Mouse (Mus musculus) lung, embryonic 14.5 days (tissue): ENCODE results near the gene Gm9999. TPM values are rescaled to one million over a fixed set of nuclear protein-coding genes. Genes with fewer than 3 reads are reported as not detected.

Experiments
- ATAC-seq: fragments of 200-750 bp; cut with Nextera tagmentation; 2 replicates; pipeline ENCODE4 v1.8.0; 2017; ENCODE audit warnings: mild to moderate bottlenecking, moderate TSS enrichment, moderate library complexity; ENCODE audit not compliant: insufficient read depth
- DNase-seq: peaks from one replicate; pipeline ENCODE4 v3.0.0-alpha.2; 2015
- H3K27ac ChIP-seq: fragments of 300-500 bp; sonication (generic); 2 replicates; pipeline ENCODE4 v1.5.1; 2014; ENCODE audit warnings: low read depth, mild to moderate bottlenecking, moderate library complexity
- H3K27me3 ChIP-seq: fragments of 300-500 bp; sonication (generic); 2 replicates; pipeline ENCODE4 v1.6.1; 2014; ENCODE audit warnings: low read length, control low read depth; ENCODE audit not compliant: insufficient read depth
- H3K36me3 ChIP-seq: fragments of 300-500 bp; sonication (generic); 2 replicates; pipeline ENCODE4 v1.6.1; 2014; ENCODE audit warnings: control low read depth; ENCODE audit not compliant: insufficient read depth
- H3K4me1 ChIP-seq: fragments of 300-500 bp; sonication (generic); 2 replicates; pipeline ENCODE4 v1.6.1; 2014; ENCODE audit warnings: antibody characterized with exemption, control low read depth; ENCODE audit not compliant: insufficient read depth
- H3K4me2 ChIP-seq: fragments of 300-500 bp; sonication (generic); 2 replicates; pipeline ENCODE4 v1.6.1; 2014; ENCODE audit warnings: mild to moderate bottlenecking
- H3K4me3 ChIP-seq: fragments of 300-500 bp; sonication (generic); 2 replicates; pipeline ENCODE4 v1.5.1; 2014; ENCODE audit warnings: low read depth, low read length
- H3K9ac ChIP-seq: fragments of 300-500 bp; sonication (generic); 2 replicates; pipeline ENCODE4 v1.6.1; 2014
- H3K9me3 ChIP-seq: fragments of 300-500 bp; sonication (generic); 2 replicates; pipeline ENCODE4 v1.6.1; 2016; ENCODE audit warnings: low read depth, low read length, control low read depth
- CTCF ChIP-seq: IDR thresholded peaks from 2 replicates; pipeline ENCODE4 v1.5.1; 2016; ENCODE audit warnings: antibody characterized with exemption, low read depth
- WGBS: fragments of 180-500 bp; shearing (Covaris S2); extraction: QIAGEN DNeasy Blood & Tissue Kit; methylation state at CpG from one replicate; pipeline ENCODE4 v1.1.7; 2014; 5-methylcytosine and 5-hydroxymethylcytosine counted together
- polyA plus RNA-seq: library from polyadenylated mRNA; unstranded; fragments of >200 nt; fragmentation: Nextera tagmentation; extraction: Ambion mirVana; gene quantifications from 2 replicates; pipeline ENCODE4 v1.2.1, GENCODE M21; 2014

Gene Gm9999
- polyA plus RNA-seq, 1 experiment from 2014 or later, result not detected

DNA sequence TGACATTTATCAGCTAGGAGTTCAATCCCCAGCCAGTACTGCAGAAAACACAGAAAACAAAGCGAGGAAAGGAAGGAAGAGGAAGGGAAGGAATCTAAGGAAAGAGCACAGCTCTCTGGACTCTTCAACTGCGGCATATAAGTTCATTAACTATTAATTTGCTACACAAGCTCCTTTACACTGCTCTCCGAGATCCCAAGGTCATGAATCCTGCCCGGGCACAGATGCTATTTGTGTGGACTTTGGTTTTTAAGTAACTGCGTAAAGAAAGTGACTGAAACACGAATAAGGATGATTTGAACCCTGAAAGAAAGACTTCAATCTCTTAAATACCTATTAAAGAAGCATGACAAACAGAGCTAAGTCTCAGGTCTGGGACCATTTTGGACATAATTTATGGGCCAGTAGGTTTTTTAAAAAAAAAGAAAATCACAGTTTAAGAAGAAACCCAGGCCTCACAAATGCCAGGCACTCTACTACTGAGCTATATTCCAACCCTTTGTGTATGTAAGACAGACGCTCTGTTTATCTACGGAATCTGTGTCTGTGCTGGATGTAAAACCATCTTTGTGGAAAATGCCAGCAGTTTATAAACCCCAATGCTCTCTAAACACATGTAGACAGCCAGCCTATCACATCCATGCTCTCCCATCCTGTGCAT, 16.7 kb downstream of the Gm9999 start:
- no peak overlapping the region for H3K4me2 ChIP-seq
- no peaks in the 10 kb centered on the region for H3K27me3 ChIP-seq
- no peak overlapping the region; the same call in 1 of the 2 replicates for H3K9ac ChIP-seq
- 67% methylated on average over 8 of the region's 8 CpGs for WGBS
- H3K36me3 ChIP-seq, result peaks cover 45% of the 10 kb centered on the region
- DNase-seq (no peak), ATAC-seq (no peak)
- H3K4me3 ChIP-seq, result no peak overlapping the region
- peak overlapping the region; percentile 60 for H3K27ac ChIP-seq
- no peaks in the 10 kb centered on the region for H3K9me3 ChIP-seq
- H3K4me1 ChIP-seq, result peaks cover 19% of the 10 kb centered on the region
- TF ChIP-seq CTCF, result no peak

DNA sequence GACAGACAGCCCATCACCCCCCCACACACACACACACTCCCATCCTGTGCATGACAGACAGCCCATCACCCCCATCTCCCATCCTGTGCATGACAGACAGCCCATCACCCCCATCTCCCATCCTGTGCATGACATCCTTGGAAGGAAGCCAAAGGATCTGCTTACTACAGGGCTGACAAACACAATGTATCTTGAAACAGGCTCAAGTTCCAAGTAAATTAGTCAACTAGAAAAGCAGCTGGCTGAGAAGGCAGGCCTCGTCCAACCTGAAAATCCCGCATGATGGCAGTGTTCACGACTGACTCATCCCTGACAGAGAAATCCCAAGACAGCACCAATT, 17.2 kb downstream of the Gm9999 start:
- H3K4me1 ChIP-seq, result peaks cover 19% of the 10 kb centered on the region
- no peak overlapping the region for H3K9ac ChIP-seq
- no peak for TF ChIP-seq CTCF
- DNase-seq (peak; percentile 84), ATAC-seq (peak; percentile 96)
- peaks cover 40% of the 10 kb centered on the region for H3K36me3 ChIP-seq
- peak overlapping the region; percentile 36 for H3K27ac ChIP-seq
- no peaks in the 10 kb centered on the region for H3K27me3 ChIP-seq
- 0 out of 2 replicates have a peak overlapping the region, but pooled peaks have one; percentile 15 for H3K4me2 ChIP-seq
- no peaks in the 10 kb centered on the region for H3K9me3 ChIP-seq
- 28% methylated on average over 3 of the region's 3 CpGs for WGBS
- no peak overlapping the region for H3K4me3 ChIP-seq

DNA sequence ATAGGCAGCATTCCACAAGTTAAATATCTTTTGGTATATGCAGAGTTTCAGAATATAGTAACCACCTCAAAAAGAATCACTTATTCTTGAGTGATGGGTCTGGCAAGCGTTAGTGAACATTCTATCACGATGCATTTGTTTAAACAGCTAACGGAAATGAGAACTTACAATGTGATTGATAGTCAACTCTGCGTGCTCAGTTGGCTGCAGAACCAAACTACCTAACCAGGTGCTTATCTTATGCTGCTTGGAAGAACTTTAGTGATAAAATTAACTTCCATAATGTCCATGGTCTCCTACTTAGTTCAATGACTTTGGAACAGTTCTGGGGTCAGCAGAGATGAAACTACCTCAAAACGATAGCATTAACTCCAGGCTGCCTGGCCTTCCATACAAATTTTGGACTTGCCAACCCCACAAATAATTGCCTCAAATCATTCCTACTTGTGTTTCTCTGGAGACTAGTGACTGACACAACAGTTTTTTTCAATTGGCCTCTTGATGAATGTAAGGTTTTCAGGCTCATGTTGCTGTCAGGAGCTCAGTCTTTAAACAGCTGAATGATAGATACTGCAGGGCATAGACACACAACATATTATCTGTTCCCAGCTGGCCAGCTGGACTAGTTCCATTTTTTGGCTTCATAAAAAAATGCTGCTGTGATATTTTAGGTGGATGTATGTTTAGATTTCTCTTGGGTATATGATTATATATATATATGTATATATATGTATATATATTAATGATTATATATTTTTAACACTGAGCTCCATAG, 17.9 kb downstream of the Gm9999 start:
- Histone ChIP-seq H3K9me3 (no peaks in the 10 kb centered on the region), H3K4me1 (peaks cover 19% of the 10 kb centered on the region), H3K27me3 (no peaks in the 10 kb centered on the region), H3K4me3 (no peak overlapping the region), H3K4me2 (0 out of 2 replicates have a peak overlapping the region, but pooled peaks have one; percentile 2), H3K27ac (no peak overlapping the region; the same call in 1 of the 2 replicates), H3K36me3 (peaks cover 33% of the 10 kb centered on the region), H3K9ac (no peak overlapping the region)
- WGBS, result 38% methylated on average over 5 of the region's 5 CpGs
- no peak for TF ChIP-seq CTCF
- no peak for ATAC-seq
- no peak for DNase-seq

DNA sequence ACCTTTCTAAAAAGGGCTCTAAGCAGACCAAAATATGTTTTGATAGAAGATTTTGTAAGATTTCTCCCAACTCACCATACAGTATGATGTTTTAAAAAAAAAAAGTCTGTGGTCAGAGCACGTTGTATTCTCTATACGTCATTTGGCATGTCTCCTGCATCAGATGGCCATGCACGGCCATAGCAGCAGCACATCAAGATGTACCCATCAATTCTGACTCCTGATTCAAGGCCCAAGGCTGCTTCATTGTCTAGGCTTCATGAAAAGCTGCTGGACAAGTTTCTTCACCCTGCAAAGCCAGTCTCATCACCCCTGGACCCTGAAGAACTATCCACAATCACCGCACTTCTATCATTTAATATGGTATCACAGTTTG, 18.5 kb downstream of the Gm9999 start:
- Histone ChIP-seq H3K9ac (no peak overlapping the region), H3K4me1 (peaks cover 19% of the 10 kb centered on the region), H3K36me3 (peaks cover 30% of the 10 kb centered on the region), H3K27me3 (no peaks in the 10 kb centered on the region), H3K27ac (no peak overlapping the region), H3K9me3 (no peaks in the 10 kb centered on the region), H3K4me3 (no peak overlapping the region), H3K4me2 (no peak overlapping the region)
- no peak for TF ChIP-seq CTCF
- DNase-seq (no peak), ATAC-seq (no peak)
- 57% methylated on average over 4 of the region's 4 CpGs for WGBS

DNA sequence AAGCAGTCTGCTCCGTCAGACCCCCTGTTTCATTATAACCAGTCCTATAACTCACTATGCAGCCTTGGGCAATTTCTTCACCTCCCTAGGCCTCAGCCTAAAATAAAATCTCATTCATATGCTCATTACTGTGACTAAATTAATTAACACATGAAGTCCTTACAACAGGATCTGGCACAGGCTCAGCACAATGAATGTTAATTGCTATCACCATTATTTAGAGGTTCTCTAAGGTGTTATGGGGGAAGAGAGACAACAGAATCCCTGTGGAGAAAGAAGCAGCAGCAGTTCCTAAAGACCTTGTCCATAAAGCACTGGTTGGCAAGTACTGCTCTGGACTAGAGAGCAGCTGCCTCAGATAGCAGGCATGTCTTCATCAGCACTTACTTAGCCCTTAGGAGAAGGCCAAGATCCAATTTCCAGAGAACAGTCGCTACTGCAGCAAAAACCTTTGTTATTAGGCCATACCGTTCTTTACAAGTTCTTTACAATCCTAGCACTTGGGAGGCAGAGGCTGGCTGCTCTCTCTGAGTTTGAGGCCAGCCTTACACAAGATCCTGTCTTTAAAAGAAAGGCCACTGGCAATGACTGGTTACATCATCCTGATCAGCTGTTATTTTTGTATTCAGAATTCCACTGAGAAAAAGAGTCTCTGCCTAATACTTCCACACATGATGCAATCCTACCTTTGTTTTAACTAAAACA, 20.2 kb downstream of the Gm9999 start:
- WGBS, result 40% methylated on average over 3 of the region's 3 CpGs
- TF ChIP-seq CTCF, result no peak
- Histone ChIP-seq H3K36me3 (peaks cover 13% of the 10 kb centered on the region), H3K4me2 (no peak overlapping the region), H3K4me3 (no peak overlapping the region), H3K9me3 (no peaks in the 10 kb centered on the region), H3K27me3 (no peaks in the 10 kb centered on the region), H3K9ac (peak overlapping the region; percentile 16; the same call in 1 of the 2 replicates), H3K27ac (no peak overlapping the region), H3K4me1 (peaks cover 19% of the 10 kb centered on the region)
- DNase-seq (no peak), ATAC-seq (no peak)

DNA sequence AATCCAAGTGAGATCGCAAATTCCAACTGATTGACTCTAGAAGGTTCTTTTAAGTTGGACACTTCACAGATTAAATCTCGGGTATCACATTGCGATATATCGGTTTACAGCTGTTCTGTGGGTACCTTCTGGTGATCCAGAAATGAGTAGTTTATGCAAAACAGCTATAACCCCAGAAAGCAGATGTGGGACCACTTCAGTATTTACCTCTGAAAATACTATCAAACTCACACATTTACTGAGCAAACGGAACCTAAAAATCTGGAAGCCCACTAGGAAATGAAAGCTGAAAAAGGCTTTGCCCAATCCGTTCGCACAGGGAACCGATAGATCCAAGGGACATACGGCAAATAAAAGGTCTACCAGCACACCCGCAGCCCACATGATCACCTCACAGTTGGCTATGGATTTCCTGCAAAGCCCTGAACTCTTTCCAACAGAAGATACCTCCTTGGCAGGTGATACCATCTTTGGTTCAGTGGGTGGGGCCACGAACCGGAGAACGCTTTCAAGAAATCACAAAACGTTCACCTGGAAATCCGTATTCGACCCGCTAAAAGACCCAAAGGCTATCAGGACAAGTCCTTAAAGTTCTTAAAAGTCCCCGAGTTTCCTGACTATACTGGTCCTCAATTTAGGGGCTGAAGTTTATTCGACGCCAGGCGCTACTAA, 23.9 kb downstream of the Gm9999 start:
- DNase-seq (no peak), ATAC-seq (no peak)
- no peaks in the 10 kb centered on the region for H3K36me3 ChIP-seq
- no peak for TF ChIP-seq CTCF
- H3K27me3 ChIP-seq, result no peaks in the 10 kb centered on the region
- peak overlapping the region; percentile 91 for H3K27ac ChIP-seq
- H3K4me3 ChIP-seq, result peak overlapping the region; percentile 60
- no peaks in the 10 kb centered on the region for H3K9me3 ChIP-seq
- 16% methylated on average over 21 of the region's 21 CpGs for WGBS
- H3K9ac ChIP-seq, result peak overlapping the region; percentile 64
- H3K4me2 ChIP-seq, result peak overlapping the region; percentile 92
- no peaks in the 10 kb centered on the region for H3K4me1 ChIP-seq
